In the genomic region with DNA sequence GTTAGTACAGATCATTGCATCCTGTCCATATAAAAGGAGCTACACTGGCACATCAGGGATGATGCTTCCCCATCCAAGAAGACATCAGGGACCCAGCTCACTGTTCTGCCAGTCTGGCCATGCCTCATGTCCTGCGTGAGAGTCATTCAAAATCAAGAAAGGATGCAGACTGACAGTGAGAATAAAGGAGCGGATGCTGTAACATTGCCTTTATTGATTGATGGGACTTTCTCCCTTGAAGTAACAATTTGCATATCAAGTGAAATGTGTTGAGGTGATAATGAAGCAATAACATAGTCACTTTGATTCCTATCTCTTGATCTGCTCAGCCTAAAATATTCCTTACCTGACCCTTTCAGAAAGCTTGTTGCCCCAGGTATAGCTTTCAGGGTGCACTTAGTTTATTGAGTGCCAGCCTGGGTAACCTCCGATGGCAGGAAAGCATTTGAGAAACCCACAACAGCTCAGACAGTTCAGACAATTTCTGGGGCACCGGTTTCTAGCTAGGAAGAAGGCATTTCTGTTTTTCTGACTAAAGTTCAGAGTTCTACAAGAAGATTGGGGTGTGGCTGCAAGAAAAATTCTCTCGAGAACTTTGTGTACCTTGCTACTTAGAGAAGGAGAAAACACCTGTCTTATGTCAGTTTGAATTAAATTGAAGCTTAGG, we compare ENCODE assay signal across 22 mouse cellular contexts.
"Had no signal": no experiment of that assay in that cellular context is flagged by ENCODE, and none has a peak within 500 bp of the region (broad histone marks: within the 10 kb centered on the region; RNA-seq: fewer than 3 reads in every experiment).

No protein-coding gene starts in this region.

- H3K9me3 ChIP-seq: heart, embryonic 10.5 days; heart, embryonic 12.5 days; hindbrain, embryonic 13.5 days; hindbrain, embryonic 15.5 days; limb, embryonic 10.5 days; limb, embryonic 12.5 days; liver, embryonic 12.5 days had no signal

- H3K27me3 ChIP-seq: heart, embryonic 12.5 days; hindbrain, embryonic 13.5 days; hindbrain, embryonic 15.5 days; limb, embryonic 12.5 days; liver, embryonic 12.5 days had no signal

- DNase-seq: gastrocnemius, postnatal 14 days; gastrocnemius, postnatal 36 days; heart, adult 11 months; heart, postnatal 14 days; heart, postnatal 36 days; kidney, adult 11 months; kidney, adult 8-10 months; kidney, postnatal 10 days; kidney, postnatal 25 days; kidney, postnatal 4 days; liver had no signal

- H3K27ac ChIP-seq: heart, embryonic 10.5 days; hindbrain, embryonic 13.5 days; hindbrain, embryonic 15.5 days; hindbrain, postnatal 0 days; layer of hippocampus, adult 2 months; left cerebral cortex, adult 2 months; limb, embryonic 10.5 days; limb, embryonic 12.5 days; liver, embryonic 12.5 days; liver, embryonic 14.5 days had no signal

- H3K4me2 ChIP-seq: heart, embryonic 12.5 days; hindbrain, embryonic 13.5 days; hindbrain, embryonic 15.5 days; limb, embryonic 12.5 days; liver, embryonic 12.5 days had no signal

- H3K4me3 ChIP-seq: heart, embryonic 10.5 days; heart, embryonic 12.5 days; hindbrain, embryonic 13.5 days; hindbrain, embryonic 15.5 days; layer of hippocampus, adult 2 months; left cerebral cortex, adult 2 months; limb, embryonic 10.5 days; limb, embryonic 12.5 days; liver, embryonic 12.5 days had no signal

- H3K9ac ChIP-seq: heart, embryonic 12.5 days; hindbrain, embryonic 13.5 days; hindbrain, embryonic 15.5 days; limb, embryonic 12.5 days; liver, embryonic 12.5 days; liver, embryonic 14.5 days had no signal

- ATAC-seq: hindbrain, postnatal 0 days; liver, embryonic 12.5 days had no signal

- H3K36me3 ChIP-seq: hindbrain, embryonic 15.5 days had no signal

- H3K4me1 ChIP-seq: heart, embryonic 10.5 days; hindbrain, embryonic 13.5 days; hindbrain, embryonic 15.5 days; limb, embryonic 10.5 days; limb, embryonic 12.5 days; liver, embryonic 12.5 days had no signal
